In genomic region chr7:125553653-125554428, GRCm38 (mm10) we compare ENCODE assay signal across 11 mouse cellular contexts. TPM values are rescaled to one million over a fixed set of nuclear protein-coding genes. Genes with fewer than 3 reads are reported as not detected.
DNase-seq lines count a peak whose midpoint lies in the region; ATAC-seq and TF ChIP-seq lines count a peak whose summit lies in the region.
"Had no signal": no experiment of that assay in that cellular context is flagged by ENCODE, and none has a peak within 500 bp of the region (broad histone marks: within the 10 kb centered on the region; RNA-seq: fewer than 3 reads in every experiment).

No protein-coding gene starts in this region.

- H3K36me3 ChIP-seq in forebrain, postnatal 0 days (ENCODE audit: insufficient read depth): no peaks in the 10 kb centered on the region
- no peaks in the 10 kb centered on the region for H3K36me3 ChIP-seq in forebrain, embryonic 10.5 days (replicated peaks)
- no peaks in the 10 kb centered on the region for H3K36me3 ChIP-seq in liver, adult 2 months (ENCODE audit: control insufficient read depth, insufficient read depth, low read length)
- H3K36me3 ChIP-seq in liver, embryonic 16.5 days (ENCODE audit: control insufficient read depth, insufficient read depth): no peaks in the 10 kb centered on the region
- H3K36me3 ChIP-seq in midbrain, embryonic 16.5 days (ENCODE audit: control insufficient read depth, insufficient read depth, low read length): no peaks in the 10 kb centered on the region
- H3K36me3 ChIP-seq: midbrain, embryonic 13.5 days had no signal

- no peak for DNase-seq in forebrain, postnatal 0 days
- DNase-seq in forebrain, embryonic 10.5 days (ENCODE audit: extremely low spot score, low spot score): no peak
- no peak for DNase-seq in liver, adult 2 months (ENCODE audit: extremely low read depth, low read depth, low spot score)
- DNase-seq in liver: no peak
- DNase-seq: right cerebral cortex, postnatal 4 days had no signal

- H3K9ac ChIP-seq in forebrain, postnatal 0 days: no peak overlapping the region
- peak overlapping the region; percentile 89 for H3K9ac ChIP-seq in liver, adult 2 months (ENCODE audit: low read depth, low read length)
- H3K9ac ChIP-seq in liver, embryonic 16.5 days (ENCODE audit: low read depth, low read length): no peak overlapping the region
- no peak overlapping the region for H3K9ac ChIP-seq in midbrain, embryonic 16.5 days (ENCODE audit: low read depth, low read length)
- H3K9ac ChIP-seq: midbrain, embryonic 13.5 days had no signal

- TF ChIP-seq CTCF in forebrain, postnatal 0 days (IDR thresholded peaks at IDR 0.05; ENCODE audit: low read depth): no peak
- TF ChIP-seq CTCF in liver, adult 2 months (IDR thresholded peaks at IDR 0.05; ENCODE audit: low read depth, low read length): no peak
- TF ChIP-seq CTCF in bone marrow, adult 2 months (IDR thresholded peaks at IDR 0.05; ENCODE audit: control insufficient read depth, insufficient read depth, low read length): no peak

- H3K27me3 ChIP-seq in forebrain, postnatal 0 days (ENCODE audit: insufficient read depth, low read length): peaks cover 16% of the 10 kb centered on the region
- peaks cover 63% of the 10 kb centered on the region for H3K27me3 ChIP-seq in forebrain, embryonic 10.5 days (ENCODE audit: poor library complexity, severe bottlenecking)
- no peaks in the 10 kb centered on the region for H3K27me3 ChIP-seq in liver, adult 2 months (ENCODE audit: control insufficient read depth, insufficient read depth, low read length)
- H3K27me3 ChIP-seq in liver, embryonic 16.5 days (ENCODE audit: control insufficient read depth, insufficient read depth, low read depth, low read length): peaks cover 5% of the 10 kb centered on the region; the same call in 1 of the 2 replicates
- peaks cover 7% of the 10 kb centered on the region for H3K27me3 ChIP-seq in midbrain, embryonic 16.5 days (ENCODE audit: control insufficient read depth, insufficient read depth, low read depth, low read length)

- peaks cover 11% of the 10 kb centered on the region; the same call in 1 of the 2 replicates for H3K4me1 ChIP-seq in forebrain, postnatal 0 days (ENCODE audit: insufficient read depth)
- H3K4me1 ChIP-seq in forebrain, embryonic 10.5 days: peaks cover 25% of the 10 kb centered on the region
- peaks cover 52% of the 10 kb centered on the region for H3K4me1 ChIP-seq in liver, adult 2 months (ENCODE audit: control insufficient read depth, insufficient read depth, low read length)
- H3K4me1 ChIP-seq in bone marrow, adult 2 months (ENCODE audit: control insufficient read depth, insufficient read depth, low read length): peaks cover 21% of the 10 kb centered on the region
- H3K4me1 ChIP-seq in liver, embryonic 16.5 days (ENCODE audit: control insufficient read depth, low read depth, low read length): peaks cover 45% of the 10 kb centered on the region
- peaks cover 8% of the 10 kb centered on the region; the same call in 1 of the 2 replicates for H3K4me1 ChIP-seq in midbrain, embryonic 16.5 days (ENCODE audit: control insufficient read depth, insufficient read depth, low read length)

- H3K4me2 ChIP-seq in forebrain, postnatal 0 days (ENCODE audit: low read depth): 0 out of 2 replicates have a peak overlapping the region, but pooled peaks have one; percentile 98
- H3K4me2 ChIP-seq in liver, embryonic 16.5 days (ENCODE audit: low read depth, low read length): peak overlapping the region; percentile 91
- H3K4me2 ChIP-seq in midbrain, embryonic 16.5 days (ENCODE audit: low read length): no peak overlapping the region

- no peak overlapping the region for H3K27ac ChIP-seq in forebrain, postnatal 0 days (ENCODE audit: low read depth, low read length)
- H3K27ac ChIP-seq in forebrain, embryonic 10.5 days: no peak overlapping the region
- peak overlapping the region; percentile 86; the same call in 1 of the 2 replicates for H3K27ac ChIP-seq in liver, adult 2 months (replicated peaks; ENCODE audit: insufficient read depth, low read depth, low read length)
- H3K27ac ChIP-seq in bone marrow, adult 2 months (ENCODE audit: control insufficient read depth, insufficient read depth, low read depth, low read length, poor library complexity): peak overlapping the region; percentile 30; the same call in 1 of the 2 replicates
- H3K27ac ChIP-seq in liver, embryonic 16.5 days (ENCODE audit: low read length): no peak overlapping the region
- H3K27ac ChIP-seq in midbrain, embryonic 16.5 days (ENCODE audit: low read length): no peak overlapping the region
- H3K27ac ChIP-seq: midbrain, embryonic 13.5 days had no signal

- 82% methylated on average over 13 of the region's 13 CpGs for WGBS in forebrain, postnatal 0 days
- 92% methylated on average over 13 of the region's 13 CpGs for WGBS in forebrain, embryonic 10.5 days
- WGBS in liver, adult 2 months: 47% methylated on average over 13 of the region's 13 CpGs
- 56% methylated on average over 13 of the region's 13 CpGs for WGBS in bone marrow, adult 2 months
- 67% methylated on average over 13 of the region's 13 CpGs for WGBS in liver, embryonic 16.5 days (ENCODE audit: insufficient replicate concordance)
- 81% methylated on average over 13 of the region's 13 CpGs for WGBS in midbrain, embryonic 16.5 days

- no peak for TF ChIP-seq POLR2A in liver, adult 2 months (IDR thresholded peaks at IDR 0.05; ENCODE audit: extremely low read depth, insufficient read depth, low read length)
- no peak for TF ChIP-seq POLR2A in bone marrow, adult 2 months (IDR thresholded peaks at IDR 0.05; ENCODE audit: borderline replicate concordance, control insufficient read depth, low read depth, low read length)

- ATAC-seq in forebrain, postnatal 0 days: no peak
- ATAC-seq in liver, embryonic 16.5 days (ENCODE audit: low read depth): no peak
- ATAC-seq in erythroid progenitor cell, adult 5-6 weeks (replicated peaks; ENCODE audit: low FRiP score, poor library complexity, severe bottlenecking): no peak
- no peak for ATAC-seq in midbrain, embryonic 16.5 days
- ATAC-seq: midbrain, embryonic 13.5 days had no signal

- H3K4me3 ChIP-seq in forebrain, postnatal 0 days (ENCODE audit: low read depth, low read length): no peak overlapping the region
- H3K4me3 ChIP-seq in forebrain, embryonic 10.5 days: no peak overlapping the region
- H3K4me3 ChIP-seq in liver, adult 2 months (ENCODE audit: insufficient read depth, low read depth, low read length): peak overlapping the region; percentile 22
- peak overlapping the region; percentile 80 for H3K4me3 ChIP-seq in bone marrow, adult 2 months (replicated peaks; ENCODE audit: control insufficient read depth, low read depth, low read length)
- H3K4me3 ChIP-seq in liver, embryonic 16.5 days (ENCODE audit: low read depth, low read length): peak overlapping the region; percentile 68
- H3K4me3 ChIP-seq in midbrain, embryonic 16.5 days (ENCODE audit: low read depth, low read length): no peak overlapping the region
- H3K4me3 ChIP-seq: midbrain, embryonic 13.5 days had no signal

- no peaks in the 10 kb centered on the region for H3K9me3 ChIP-seq in forebrain, postnatal 0 days (ENCODE audit: low read length)
- no peaks in the 10 kb centered on the region for H3K9me3 ChIP-seq in forebrain, embryonic 10.5 days
- H3K9me3 ChIP-seq in liver, embryonic 16.5 days (replicated peaks; ENCODE audit: control insufficient read depth, low read length): no peaks in the 10 kb centered on the region
- H3K9me3 ChIP-seq in midbrain, embryonic 16.5 days (replicated peaks; ENCODE audit: control insufficient read depth, low read length, poor library complexity, severe bottlenecking): no peaks in the 10 kb centered on the region
- H3K9me3 ChIP-seq: midbrain, embryonic 13.5 days had no signal

- peaks cover 60% of the 10 kb centered on the region; the same call in 1 of the 2 replicates for H3K79me2 ChIP-seq in liver, adult 2 months (ENCODE audit: control insufficient read depth, insufficient read depth, low read length)

RNA-seq across cellular contexts. Expression of gene Il4ra, which starts 1.9 kb away (rescaled TPM):
- total RNA-seq in forebrain, postnatal 0 days (2014; rRNA removed): 6.0 and 6.9 TPM in 2 replicates
- 3.3 and 4.1 TPM in 2 replicates for polyA plus RNA-seq in forebrain, postnatal 0 days (2015; fragmentation: Nextera tagmentation; extraction: Ambion mirVana)
- 2.9 and 4.0 TPM in 2 replicates for polyA plus RNA-seq in forebrain, embryonic 10.5 days (2016; fragmentation: Nextera tagmentation; extraction: Ambion mirVana)
- 11.3 and 16.6 TPM in 2 replicates for total RNA-seq in liver, adult 2 months (2014; rRNA removed)
- polyA plus RNA-seq in liver, adult 2 months (2012; rRNA removed): 18.7 and 24.0 TPM in 2 replicates
- 10.9 and 23.0 TPM in 2 replicates for polyA plus RNA-seq in bone marrow, adult 2 months (2011; ENCODE audit: insufficient read depth, insufficient read length, low replicate concordance, missing spikeins)
- polyA plus RNA-seq in liver, embryonic 16.5 days (2015; fragmentation: Nextera tagmentation; extraction: Ambion mirVana): 6.2 and 6.9 TPM in 2 replicates
- total RNA-seq in erythroid progenitor cell, adult 5-6 weeks (2015; ENCODE audit: low replicate concordance): 0.84 and 2.2 TPM in 2 replicates
- total RNA-seq in erythroid progenitor cell, adult 5-6 weeks (2017; ENCODE audit: low replicate concordance): 3.3 and 5.7 TPM in 2 replicates
- 5.1 and 5.2 TPM in 2 replicates for polyA plus RNA-seq in midbrain, embryonic 16.5 days (2015; fragmentation: Nextera tagmentation; extraction: Ambion mirVana)

RNA-seq across cellular contexts. Expression of gene Il21r, which starts 49.4 kb away (rescaled TPM):
- total RNA-seq in forebrain, postnatal 0 days (2014; rRNA removed): 0.95 and 1.2 TPM in 2 replicates
- polyA plus RNA-seq in forebrain, postnatal 0 days (2015; fragmentation: Nextera tagmentation; extraction: Ambion mirVana): 0.21 and 0.23 TPM in 2 replicates
- polyA plus RNA-seq in forebrain, embryonic 10.5 days (2016; fragmentation: Nextera tagmentation; extraction: Ambion mirVana): 0.25 and 0.42 TPM in 2 replicates
- 0.09 and 0.67 TPM in 2 replicates for total RNA-seq in liver, adult 2 months (2014; rRNA removed)
- polyA plus RNA-seq in liver, adult 2 months (2012; rRNA removed): 0.62 and 1.2 TPM in 2 replicates
- polyA plus RNA-seq in bone marrow, adult 2 months (2011; ENCODE audit: insufficient read depth, insufficient read length, low replicate concordance, missing spikeins): 21.8 and 39.9 TPM in 2 replicates
- polyA plus RNA-seq in liver, embryonic 16.5 days (2015; fragmentation: Nextera tagmentation; extraction: Ambion mirVana): 0.68 and 1.0 TPM in 2 replicates
- 1.7 and 1.8 TPM in 2 replicates for total RNA-seq in erythroid progenitor cell, adult 5-6 weeks (2015; ENCODE audit: low replicate concordance)
- total RNA-seq in erythroid progenitor cell, adult 5-6 weeks (2017; ENCODE audit: low replicate concordance): 2.2 and 2.7 TPM in 2 replicates
- 0.28 and 0.41 TPM in 2 replicates for polyA plus RNA-seq in midbrain, embryonic 16.5 days (2015; fragmentation: Nextera tagmentation; extraction: Ambion mirVana)
- polyA plus RNA-seq: heart, embryonic 14.5 days had no signal

Comparison
In these comparisons a context has a peak if more than half of its experiments do, and no peak if none do; other contexts are left out.
1. H3K27ac ChIP-seq: peak in liver, adult 2 months (single experiment) and bone marrow, adult 2 months (single experiment); none in forebrain, postnatal 0 days (single experiment), forebrain, embryonic 10.5 days (single experiment), liver, embryonic 16.5 days (single experiment) and midbrain, embryonic 16.5 days (single experiment).
2. H3K4me3 ChIP-seq: peak in liver, adult 2 months (single experiment), bone marrow, adult 2 months (single experiment) and liver, embryonic 16.5 days (single experiment); none in forebrain, postnatal 0 days (single experiment), forebrain, embryonic 10.5 days (single experiment) and midbrain, embryonic 16.5 days (single experiment).
3. RNA of gene Il21r, which starts 49.4 kb away (polyA plus RNA-seq): 21.8 to 39.9 TPM in bone marrow, adult 2 months; 0.62 to 1.2 TPM in liver, adult 2 months, 0.68 to 1.0 TPM in liver, embryonic 16.5 days, 0.28 to 0.41 TPM in midbrain, embryonic 16.5 days, 0.25 to 0.42 TPM in forebrain, embryonic 10.5 days and 0.21 to 0.23 TPM in forebrain, postnatal 0 days; every median in the first group is over 10 times any median in the second.